Mouse (Mus musculus) stomach, postnatal 0 days (tissue): Measurements from ENCODE around the gene Smoc1. TPM values are rescaled to one million over a fixed set of nuclear protein-coding genes. Genes with fewer than 3 reads are reported as not detected.

Experiments
- ATAC-seq: fragments of 200-750 bp; cut with Nextera tagmentation; 2 replicates; pipeline ENCODE4 v1.8.0; 2017; ENCODE audit not compliant: low FRiP score, low TSS enrichment
- DNase-seq: peaks from one replicate; pipeline ENCODE4 v3.0.0-alpha.2; 2016; ENCODE audit warnings: low spot score
- H3K27ac ChIP-seq: fragments of 300-500 bp; sonication (generic); replicated peaks from 2 replicates; pipeline ENCODE4 v1.5.1; 2014; ENCODE audit warnings: mild to moderate bottlenecking, control low read depth
- H3K27me3 ChIP-seq: fragments of 300-500 bp; sonication (generic); 2 replicates; pipeline ENCODE4 v1.6.1; 2014; ENCODE audit warnings: low read length; ENCODE audit not compliant: control insufficient read depth, insufficient read depth
- H3K36me3 ChIP-seq: fragments of 300-500 bp; sonication (generic); 2 replicates; pipeline ENCODE4 v1.6.1; 2014; ENCODE audit warnings: low read length, mixed read lengths; ENCODE audit not compliant: control insufficient read depth, insufficient read depth
- H3K4me1 ChIP-seq: fragments of 300-500 bp; sonication (generic); replicated peaks from 2 replicates; pipeline ENCODE4 v1.6.1; 2014; ENCODE audit warnings: antibody characterized with exemption; ENCODE audit not compliant: control insufficient read depth, insufficient read depth
- H3K4me2 ChIP-seq: fragments of 300-500 bp; sonication (generic); replicated peaks from 2 replicates; pipeline ENCODE4 v1.6.1; 2014; ENCODE audit warnings: low read depth, mild to moderate bottlenecking, control low read depth, moderate library complexity
- H3K4me3 ChIP-seq: fragments of 300-500 bp; sonication (generic); 2 replicates; pipeline ENCODE4 v1.5.1; 2014; ENCODE audit warnings: low read depth, low read length, control low read depth
- H3K9ac ChIP-seq: fragments of 300-500 bp; sonication (generic); 2 replicates; pipeline ENCODE4 v1.6.1; 2014; ENCODE audit warnings: mild to moderate bottlenecking, low read length, control low read depth, mixed read lengths
- H3K9me3 ChIP-seq: fragments of 300-500 bp; sonication (generic); 2 replicates; pipeline ENCODE4 v1.6.1; 2016; ENCODE audit warnings: low read length; ENCODE audit not compliant: control insufficient read depth
- CTCF ChIP-seq: IDR thresholded peaks from 2 replicates; pipeline ENCODE4 v1.5.1; 2016; ENCODE audit warnings: antibody characterized with exemption, low read depth, mild to moderate bottlenecking, moderate library complexity
- EP300 ChIP-seq: optimal IDR thresholded peaks from 2 replicates; pipeline ENCODE3; 2016; ENCODE audit warnings: antibody characterized with exemption
- WGBS: fragments of 180-500 bp; shearing (Covaris S2); extraction: QIAGEN DNeasy Blood & Tissue Kit; methylation state at CpG from one replicate; pipeline ENCODE4 v1.1.7; 2014; 5-methylcytosine and 5-hydroxymethylcytosine counted together
- polyA plus RNA-seq: library from polyadenylated mRNA; unstranded; fragments of >200 nt; fragmentation: Nextera tagmentation; extraction: Ambion mirVana; gene quantifications from 2 replicates; pipeline ENCODE4 v1.2.1, GENCODE M21; 2015

Gene Smoc1
- polyA plus RNA-seq, 1 experiment from 2014 or later, result 0.65 TPM

DNA sequence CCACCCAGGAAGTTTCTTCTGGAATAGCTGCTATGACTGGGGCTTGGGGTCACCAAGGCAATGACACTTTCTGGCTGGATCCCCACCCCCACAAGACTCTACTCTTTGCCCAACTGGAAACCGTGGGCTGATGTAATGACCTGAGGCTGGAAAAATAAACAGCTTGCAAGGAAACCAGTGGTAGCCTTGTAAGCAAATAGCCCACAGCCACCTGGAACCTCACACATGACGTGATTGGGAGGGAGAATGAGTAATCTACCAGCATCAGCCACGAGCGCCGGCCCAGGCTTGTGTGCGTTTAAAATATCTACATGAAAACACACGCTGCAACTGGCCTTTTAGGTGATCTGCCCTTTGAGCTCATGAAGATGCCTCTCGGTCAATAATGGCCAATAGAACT is 130.2 kb downstream of the Smoc1 start:
- TF ChIP-seq EP300 (no peak), CTCF (no peak)
- Histone ChIP-seq H3K27ac (no peak overlapping the region), H3K27me3 (no peaks in the 10 kb centered on the region), H3K4me1 (no peaks in the 10 kb centered on the region), H3K4me2 (no peak overlapping the region), H3K36me3 (no peaks in the 10 kb centered on the region), H3K4me3 (no peak overlapping the region), H3K9me3 (no peaks in the 10 kb centered on the region), H3K9ac (no peak overlapping the region)
- no peak for ATAC-seq
- DNase-seq, result no peak
- WGBS, result 42% methylated on average over 8 of the region's 8 CpGs

GRCm38 (mm10) chr12:81159947-81160346 is 133.3 kb downstream of the Smoc1 start:
- ATAC-seq (no peak), DNase-seq (no peak)
- H3K4me2 ChIP-seq, result no peak overlapping the region
- TF ChIP-seq CTCF (no peak), EP300 (no peak)
- no peaks in the 10 kb centered on the region for H3K27me3 ChIP-seq
- no peak overlapping the region for H3K4me3 ChIP-seq
- H3K4me1 ChIP-seq, result no peaks in the 10 kb centered on the region
- H3K27ac ChIP-seq, result no peak overlapping the region
- 33% methylated on average over 2 of the region's 2 CpGs for WGBS
- no peak overlapping the region for H3K9ac ChIP-seq
- no peaks in the 10 kb centered on the region for H3K9me3 ChIP-seq
- no peaks in the 10 kb centered on the region for H3K36me3 ChIP-seq

GRCm38 (mm10) chr12:81160425-81160824 is 133.8 kb downstream of the Smoc1 start:
- H3K36me3 ChIP-seq, result no peaks in the 10 kb centered on the region
- H3K4me1 ChIP-seq, result no peaks in the 10 kb centered on the region
- H3K4me2 ChIP-seq, result no peak overlapping the region
- no peak overlapping the region for H3K4me3 ChIP-seq
- TF ChIP-seq EP300 (no peak), CTCF (no peak)
- 44% methylated on average over 3 of the region's 3 CpGs for WGBS
- no peak overlapping the region for H3K9ac ChIP-seq
- no peak overlapping the region for H3K27ac ChIP-seq
- DNase-seq, result no peak
- H3K9me3 ChIP-seq, result no peaks in the 10 kb centered on the region
- no peak for ATAC-seq
- H3K27me3 ChIP-seq, result no peaks in the 10 kb centered on the region

- H3K9me3 ChIP-seq, result no peaks in the 10 kb centered on the region
- no peak overlapping the region for H3K9ac ChIP-seq
- no peak overlapping the region for H3K4me2 ChIP-seq
- no peaks in the 10 kb centered on the region for H3K36me3 ChIP-seq
- ATAC-seq (no peak), DNase-seq (no peak)
- no peaks in the 10 kb centered on the region for H3K27me3 ChIP-seq
- WGBS, result 66% methylated on average over 5 of the region's 5 CpGs
- H3K4me1 ChIP-seq, result no peaks in the 10 kb centered on the region
- no peak overlapping the region for H3K4me3 ChIP-seq
- no peak overlapping the region for H3K27ac ChIP-seq
- TF ChIP-seq EP300 (no peak), CTCF (peak; percentile 36)
Measured at GRCm38 (mm10) chr12:81160831-81161230, 134.2 kb downstream of the Smoc1 start.

DNA sequence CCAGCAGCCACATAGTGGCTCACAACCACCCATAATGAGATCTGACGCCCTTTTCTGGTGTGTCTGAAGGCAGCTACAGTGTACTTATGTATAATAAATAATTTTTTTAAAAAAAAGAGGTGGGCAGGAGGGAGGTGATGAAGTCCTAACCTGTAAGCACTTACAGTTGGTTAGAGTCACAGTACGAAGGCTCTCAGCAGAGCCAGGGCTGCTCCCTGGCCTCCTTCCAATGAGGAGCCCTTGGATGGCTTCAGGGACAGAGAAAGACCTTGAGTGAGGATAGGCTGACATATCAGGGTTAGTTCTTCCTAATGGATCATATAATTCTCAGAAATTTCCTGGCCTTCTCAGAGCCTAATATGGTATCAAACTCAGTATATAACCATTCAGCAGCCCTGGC is 134.7 kb downstream of the Smoc1 start:
- ATAC-seq, result no peak
- H3K9ac ChIP-seq, result no peak overlapping the region
- H3K4me1 ChIP-seq, result no peaks in the 10 kb centered on the region
- no peaks in the 10 kb centered on the region for H3K36me3 ChIP-seq
- H3K27me3 ChIP-seq, result no peaks in the 10 kb centered on the region
- H3K27ac ChIP-seq, result no peak overlapping the region
- no peaks in the 10 kb centered on the region for H3K9me3 ChIP-seq
- TF ChIP-seq CTCF (no peak), EP300 (no peak)
- DNase-seq, result no peak
- 73% methylated on average over 2 of the region's 2 CpGs for WGBS
- no peak overlapping the region for H3K4me2 ChIP-seq
- H3K4me3 ChIP-seq, result no peak overlapping the region

DNA sequence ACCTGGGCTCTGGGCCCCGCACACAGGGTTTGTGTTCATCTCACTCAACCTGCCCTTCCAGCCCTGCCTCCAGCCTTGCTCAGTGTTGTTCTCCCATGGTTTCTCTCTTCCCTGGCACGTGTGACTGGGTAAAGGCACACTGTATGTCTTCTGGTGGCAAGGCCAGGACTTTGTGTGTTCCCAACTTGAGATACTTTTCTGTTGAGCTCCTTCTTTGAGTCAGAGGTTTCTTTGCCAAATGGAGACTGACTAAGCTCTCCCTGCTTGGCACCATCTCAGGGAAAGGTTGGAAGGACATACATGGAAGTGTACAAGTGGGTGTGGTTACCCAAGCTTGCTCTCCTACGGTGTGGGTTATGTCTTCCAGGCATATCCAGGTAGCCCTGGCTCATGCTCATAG is 136.5 kb downstream of the Smoc1 start:
- ATAC-seq, result no peak
- no peak overlapping the region for H3K4me2 ChIP-seq
- no peaks in the 10 kb centered on the region for H3K27me3 ChIP-seq
- no peaks in the 10 kb centered on the region for H3K36me3 ChIP-seq
- H3K27ac ChIP-seq, result no peak overlapping the region
- no peaks in the 10 kb centered on the region for H3K4me1 ChIP-seq
- DNase-seq, result no peak
- no peak overlapping the region for H3K4me3 ChIP-seq
- 67% methylated on average over 3 of the region's 3 CpGs for WGBS
- H3K9ac ChIP-seq, result no peak overlapping the region
- TF ChIP-seq CTCF (no peak), EP300 (no peak)
- no peaks in the 10 kb centered on the region for H3K9me3 ChIP-seq
